Mouse (Mus musculus): ENCODE data around the gene Cant1.

DNA sequence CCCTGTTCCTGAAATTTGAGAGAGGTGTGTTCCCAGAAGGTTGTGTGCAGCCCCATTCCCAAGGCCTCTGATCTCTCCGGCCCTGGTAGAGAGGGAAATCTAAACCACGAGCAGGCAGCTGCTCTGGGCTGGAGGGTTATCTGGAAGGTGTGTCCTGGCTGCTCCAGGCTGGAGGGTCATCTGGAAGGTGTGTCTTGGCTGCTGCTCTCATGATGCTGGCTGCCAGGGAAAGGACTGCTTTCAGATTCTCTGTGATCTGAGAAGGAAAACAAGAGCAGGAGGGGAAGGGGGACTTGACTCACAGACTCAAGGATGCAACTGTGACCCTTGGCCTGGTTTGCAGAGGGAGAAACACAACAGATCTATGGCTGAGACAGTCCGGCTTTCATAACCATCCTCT lies 52.8 kb downstream of the Cant1 start:
- TF ChIP-seq CTCF (IDR thresholded peaks at IDR 0.05; ENCODE audit: low read depth): no peak
- no peak for TF ChIP-seq EP300 (IDR thresholded peaks at IDR 0.05; ENCODE audit: low read depth)

Measured in liver, embryonic 14.5 days (tissue).